Mouse (Mus musculus) layer of hippocampus, postnatal 14 days (tissue): ENCODE measurements around the gene Ebp. TPM values are rescaled to one million over a fixed set of nuclear protein-coding genes. Genes with fewer than 3 reads are reported as not detected.
A peak's percentile ranks its signal among the peaks of the same experiment; 100 is the strongest.

ENCODE experiments used
- DNase-seq, 2 experiments: peaks; one replicate each; pipeline ENCODE4 v3.0.0; 2021 to 2022; ENCODE audit warnings: low spot score in 2 of 2, mixed read lengths in 1 of 2
- long read RNA-seq, 2 experiments: library from polyadenylated mRNA; stranded (forward); transcript quantifications; one replicate each; pipeline ENCODE4 v2.0.0; 2021
- total RNA-seq, 2 experiments: library from RNA; stranded (reverse); gene quantifications; 2 replicates each; pipeline ENCODE4 v1.2.3; 2021

The Ebp gene
- total RNA-seq, result 10 to 100 TPM; 30.5 to 42.9 TPM
- long read RNA-seq, experiment 1, transcript Ebp-201 (5 exons, 1,743 nt), result major isoform, 14 of 18 reads
- long read RNA-seq, experiment 1, partial matches to known transcripts, result 1 of 18 reads
- long read RNA-seq, experiment 1, other reads (novel, unspliced or antisense), result 3 of 18 reads
- long read RNA-seq, experiment 2, transcript Ebp-201 (5 exons, 1,743 nt), result major isoform, 27 of 30 reads
- long read RNA-seq, experiment 2, partial matches to known transcripts, result 2 of 30 reads
- long read RNA-seq, experiment 2, other reads (novel, unspliced or antisense), result 1 of 30 reads

GRCm38 (mm10) chrX:8193419-8193723 is at the start of gene Ebp:
TSS of gene Ebp (minus strand) at chrX:8193512.
- DNase-seq, result peak; percentile 31 to 75

- DNase-seq, result no peak
These were observed 45.6 kb upstream of the Ebp start for GRCm38 (mm10) chrX:8238804-8239395.

- no peak for DNase-seq
These were observed 43.4 kb upstream of the Ebp start for GRCm38 (mm10) chrX:8236704-8237103.

- no peak for DNase-seq
These were observed 40.3 kb upstream of the Ebp start for GRCm38 (mm10) chrX:8233602-8234001.

GRCm38 (mm10) chrX:8230272-8230671 is 37.0 kb upstream of the Ebp start:
- DNase-seq, result no peak

- no peak for DNase-seq
These were observed 30.2 kb upstream of the Ebp start for GRCm38 (mm10) chrX:8223473-8223872.

GRCm38 (mm10) chrX:8222678-8223421 is 29.5 kb upstream of the Ebp start:
- DNase-seq, result peak; percentile 20 to 27

GRCm38 (mm10) chrX:8222296-8222677 is 29.0 kb upstream of the Ebp start:
- peak; percentile 16 to 74 for DNase-seq

- DNase-seq, result no peak
These were observed 26.3 kb upstream of the Ebp start for GRCm38 (mm10) chrX:8219651-8220050.

GRCm38 (mm10) chrX:8218114-8218513 is 24.8 kb upstream of the Ebp start:
- no peak for DNase-seq

- DNase-seq, result peak in 1 of 2 experiments; percentile 21
These were observed 24.1 kb upstream of the Ebp start for GRCm38 (mm10) chrX:8217383-8217782.

- no peak for DNase-seq
These were observed 18.3 kb upstream of the Ebp start for GRCm38 (mm10) chrX:8211490-8212207.

- no peak for DNase-seq
These were observed 16.4 kb upstream of the Ebp start for GRCm38 (mm10) chrX:8209720-8210119.

GRCm38 (mm10) chrX:8207224-8207623 is 13.9 kb upstream of the Ebp start:
- DNase-seq, result no peak

GRCm38 (mm10) chrX:8206694-8207197 is 13.4 kb upstream of the Ebp start:
- DNase-seq, result no peak

GRCm38 (mm10) chrX:8206015-8206693 is 12.8 kb upstream of the Ebp start, which contains the start of gene Porcn:
TSS of gene Porcn (minus strand) at chrX:8206525.
- DNase-seq, result peak; percentile 70 to 84

GRCm38 (mm10) chrX:8205551-8205950 is 12.2 kb upstream of the Ebp start:
- DNase-seq, result peak in 1 of 2 experiments; percentile 8

- no peak for DNase-seq
These were observed 11.8 kb upstream of the Ebp start for GRCm38 (mm10) chrX:8205088-8205487.

GRCm38 (mm10) chrX:8204076-8204475 is 10.8 kb upstream of the Ebp start:
- DNase-seq, result no peak

- no peak for DNase-seq
These were observed 9.8 kb upstream of the Ebp start for GRCm38 (mm10) chrX:8203105-8203504.
